Mouse (Mus musculus) liver, postnatal 0 days (tissue): Measurements from ENCODE around the gene Tcap. TPM values are rescaled to one million over a fixed set of nuclear protein-coding genes. Genes with fewer than 3 reads are reported as not detected.

ENCODE experiments used
- ATAC-seq: fragments of 200-750 bp; cut with Nextera tagmentation; 2 replicates; pipeline ENCODE4 v1.8.0; 2017; ENCODE audit warnings: mild to moderate bottlenecking, moderate library complexity
- DNase-seq: peaks from one replicate; pipeline ENCODE4 v3.0.0-alpha.2; 2016
- H3K27ac ChIP-seq: fragments of 300-500 bp; sonication (generic); 2 replicates; pipeline ENCODE4 v1.5.1; 2014; ENCODE audit warnings: antibody characterized with exemption, moderate library complexity, mild to moderate bottlenecking, low read depth
- H3K27me3 ChIP-seq: fragments of 300-500 bp; sonication (generic); 2 replicates; pipeline ENCODE4 v1.6.1; 2014; ENCODE audit warnings: low read length, control low read depth, mixed read lengths; ENCODE audit not compliant: insufficient read depth
- H3K36me3 ChIP-seq: fragments of 300-500 bp; sonication (generic); replicated peaks from 2 replicates; pipeline ENCODE4 v1.6.1; 2014; ENCODE audit warnings: mild to moderate bottlenecking, control low read depth, low read length, moderate library complexity, mixed read lengths; ENCODE audit not compliant: insufficient read depth
- H3K4me1 ChIP-seq: fragments of 300-500 bp; sonication (generic); 2 replicates; pipeline ENCODE4 v1.6.1; 2014; ENCODE audit warnings: antibody characterized with exemption, mild to moderate bottlenecking, control low read depth; ENCODE audit not compliant: insufficient read depth
- H3K4me2 ChIP-seq: fragments of 300-500 bp; sonication (generic); 2 replicates; pipeline ENCODE4 v1.6.1; 2014; ENCODE audit warnings: low read depth, mild to moderate bottlenecking, low read length, moderate library complexity, mixed read lengths
- H3K4me3 ChIP-seq: fragments of 300-500 bp; sonication (generic); 2 replicates; pipeline ENCODE4 v1.5.1; 2014; ENCODE audit warnings: low read depth, low read length
- H3K9ac ChIP-seq: fragments of 300-500 bp; sonication (generic); replicated peaks from 2 replicates; pipeline ENCODE4 v1.6.1; 2014; ENCODE audit warnings: mild to moderate bottlenecking, moderate library complexity
- H3K9me3 ChIP-seq: fragments of 300-500 bp; sonication (generic); 2 replicates; pipeline ENCODE4 v1.6.1; 2016; ENCODE audit warnings: mild to moderate bottlenecking, control low read depth, low read length, mixed read lengths
- CTCF ChIP-seq: sonication (generic); IDR thresholded peaks from 2 replicates; pipeline ENCODE4 v1.5.1; 2016; ENCODE audit warnings: antibody characterized with exemption, low read depth
- EP300 ChIP-seq: IDR thresholded peaks from 2 replicates; pipeline ENCODE4 v1.6.1; 2016; ENCODE audit warnings: antibody characterized with exemption, low read depth, mild to moderate bottlenecking
- WGBS: fragments of 180-500 bp; shearing (Covaris S2); extraction: QIAGEN DNeasy Blood & Tissue Kit; methylation state at CpG from one replicate; pipeline ENCODE4 v1.1.7; 2014; ENCODE audit not compliant: insufficient replicate concordance; 5-methylcytosine and 5-hydroxymethylcytosine counted together
- polyA plus RNA-seq: library from polyadenylated mRNA; unstranded; fragments of >200 nt; fragmentation: Nextera tagmentation; extraction: Ambion mirVana; gene quantifications from 2 replicates; pipeline ENCODE4 v1.2.1, GENCODE M21; 2015

Tcap gene
- polyA plus RNA-seq, 1 experiment from 2014 or later: 0.26 TPM

DNA sequence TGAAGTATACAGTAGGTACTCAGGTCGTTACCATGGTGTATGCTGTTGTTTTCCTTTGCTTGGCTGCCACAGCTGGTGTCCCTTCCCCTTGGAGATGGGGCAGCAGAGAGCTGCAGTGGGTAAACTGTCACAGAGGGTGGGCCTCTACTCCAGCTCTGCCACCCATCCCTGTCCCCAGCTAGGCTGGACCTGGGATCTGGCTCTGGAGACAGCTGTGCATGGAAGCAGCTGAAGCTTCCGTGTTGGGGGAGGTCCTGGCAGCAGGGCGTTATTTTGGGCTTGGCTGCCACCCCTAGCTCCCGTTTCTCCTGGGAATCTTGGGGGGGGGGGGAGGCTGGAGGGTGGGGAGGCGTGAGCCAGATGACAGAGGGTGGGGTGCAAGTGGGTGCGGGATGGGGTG is 34.7 kb downstream of the Tcap start:
- H3K27ac ChIP-seq: no peak overlapping the region
- 59% methylated on average over 6 of the region's 6 CpGs for WGBS
- no peaks in the 10 kb centered on the region; the same call in 1 of the 2 replicates for H3K4me1 ChIP-seq
- no peak overlapping the region for H3K4me3 ChIP-seq
- peaks cover 14% of the 10 kb centered on the region for H3K27me3 ChIP-seq
- no peak overlapping the region for H3K9ac ChIP-seq
- no peak overlapping the region for H3K4me2 ChIP-seq
- ATAC-seq (no peak), DNase-seq (no peak)
- TF ChIP-seq CTCF: no peak
- TF ChIP-seq EP300: no peak
- no peaks in the 10 kb centered on the region for H3K9me3 ChIP-seq
- H3K36me3 ChIP-seq: no peaks in the 10 kb centered on the region; the same call in 1 of the 2 replicates

DNA sequence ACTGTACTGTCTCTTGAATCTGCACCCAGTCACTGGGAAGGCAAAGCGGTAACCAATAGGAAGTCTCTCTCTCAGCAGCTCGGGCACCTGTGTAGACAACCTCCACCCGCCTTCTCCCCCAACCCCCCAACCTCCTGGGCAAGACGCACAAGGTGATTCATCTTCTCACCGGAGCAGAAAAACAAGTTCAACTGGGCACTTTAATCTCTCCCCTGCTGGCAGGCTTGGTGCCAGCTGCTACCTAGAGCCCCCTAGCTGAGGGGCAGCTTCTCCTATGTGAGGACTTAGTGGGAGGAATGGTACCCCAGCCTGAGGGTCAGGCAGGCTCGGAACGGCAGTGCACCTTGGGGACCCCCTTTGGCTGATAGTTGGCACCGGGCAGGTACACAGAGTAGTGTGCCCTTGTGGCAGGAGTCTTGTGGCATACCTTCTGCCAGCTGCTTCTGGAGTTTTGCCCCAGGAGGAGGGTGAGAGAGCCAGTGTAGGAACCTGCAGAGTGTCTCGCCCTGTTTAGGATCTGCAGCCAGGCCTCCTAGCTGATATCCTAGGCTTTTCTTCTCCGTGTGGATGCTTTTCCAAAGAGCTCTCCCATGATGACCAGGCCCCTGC is 35.4 kb downstream of the Tcap start:
- H3K9ac ChIP-seq: no peak overlapping the region
- no peaks in the 10 kb centered on the region; the same call in 1 of the 2 replicates for H3K36me3 ChIP-seq
- H3K9me3 ChIP-seq: no peaks in the 10 kb centered on the region
- ATAC-seq: no peak
- H3K4me3 ChIP-seq: no peak overlapping the region
- no peak for TF ChIP-seq CTCF
- H3K4me1 ChIP-seq: no peaks in the 10 kb centered on the region; the same call in 1 of the 2 replicates
- no peak for DNase-seq
- WGBS: 75% methylated on average over 10 of the region's 10 CpGs
- H3K27ac ChIP-seq: no peak overlapping the region
- no peak overlapping the region for H3K4me2 ChIP-seq
- peaks cover 6% of the 10 kb centered on the region; the same call in 1 of the 2 replicates for H3K27me3 ChIP-seq

DNA sequence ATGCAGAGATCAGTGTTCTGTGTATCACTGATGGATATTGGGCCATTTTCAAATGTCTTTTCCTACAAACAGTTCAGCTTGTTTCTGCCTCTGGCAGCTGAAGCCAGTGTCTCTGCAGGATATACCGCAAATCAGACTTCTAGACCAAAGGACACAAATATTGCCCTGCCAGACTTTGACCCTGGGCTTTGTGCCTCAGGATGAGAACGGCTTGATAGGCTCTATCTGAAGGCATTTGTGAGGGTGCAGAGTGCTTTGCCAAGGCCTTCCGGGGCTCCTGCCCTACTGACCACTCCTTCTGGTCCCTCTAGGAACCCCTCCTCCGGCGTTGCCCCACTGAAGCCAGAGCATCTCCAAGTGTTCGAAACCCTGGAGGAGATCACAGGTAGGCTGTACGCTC is 43.0 kb downstream of the Tcap start:
- DNase-seq (no peak), ATAC-seq (no peak)
- no peaks in the 10 kb centered on the region for H3K4me1 ChIP-seq
- H3K9me3 ChIP-seq: no peaks in the 10 kb centered on the region
- H3K27me3 ChIP-seq: no peaks in the 10 kb centered on the region
- no peak overlapping the region for H3K4me2 ChIP-seq
- no peak overlapping the region for H3K4me3 ChIP-seq
- 76% methylated on average over 7 of the region's 7 CpGs for WGBS
- TF ChIP-seq CTCF: no peak
- TF ChIP-seq EP300: no peak
- no peak overlapping the region for H3K9ac ChIP-seq
- no peak overlapping the region for H3K27ac ChIP-seq
- no peaks in the 10 kb centered on the region; the same call in 1 of the 2 replicates for H3K36me3 ChIP-seq

DNA sequence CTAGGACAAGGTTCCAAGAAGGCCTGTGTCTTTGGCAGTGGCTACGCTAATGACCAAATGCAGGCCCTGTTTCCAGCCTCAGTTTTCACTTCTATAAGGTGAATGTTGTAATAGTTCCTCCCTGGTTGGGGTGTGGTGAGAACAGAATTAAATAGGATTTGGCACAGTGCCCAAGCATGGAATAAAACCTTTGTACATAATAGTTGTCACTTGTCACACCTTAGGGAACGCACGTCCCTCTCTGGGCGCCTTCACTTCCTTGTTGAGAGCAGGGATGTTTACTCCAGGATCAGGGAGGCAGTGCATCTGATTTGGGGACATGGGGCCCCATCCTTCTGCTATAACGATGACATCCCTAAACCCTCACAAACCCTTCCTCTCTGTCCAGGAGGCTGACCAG is 44.8 kb downstream of the Tcap start:
- TF ChIP-seq EP300: no peak
- no peak for TF ChIP-seq CTCF
- H3K27me3 ChIP-seq: no peaks in the 10 kb centered on the region
- H3K27ac ChIP-seq: no peak overlapping the region
- H3K36me3 ChIP-seq: no peaks in the 10 kb centered on the region
- no peaks in the 10 kb centered on the region for H3K9me3 ChIP-seq
- no peak for ATAC-seq
- no peak overlapping the region for H3K4me2 ChIP-seq
- no peak for DNase-seq
- WGBS: 71% methylated on average over 5 of the region's 5 CpGs
- no peak overlapping the region for H3K9ac ChIP-seq
- no peaks in the 10 kb centered on the region for H3K4me1 ChIP-seq
- H3K4me3 ChIP-seq: no peak overlapping the region

DNA sequence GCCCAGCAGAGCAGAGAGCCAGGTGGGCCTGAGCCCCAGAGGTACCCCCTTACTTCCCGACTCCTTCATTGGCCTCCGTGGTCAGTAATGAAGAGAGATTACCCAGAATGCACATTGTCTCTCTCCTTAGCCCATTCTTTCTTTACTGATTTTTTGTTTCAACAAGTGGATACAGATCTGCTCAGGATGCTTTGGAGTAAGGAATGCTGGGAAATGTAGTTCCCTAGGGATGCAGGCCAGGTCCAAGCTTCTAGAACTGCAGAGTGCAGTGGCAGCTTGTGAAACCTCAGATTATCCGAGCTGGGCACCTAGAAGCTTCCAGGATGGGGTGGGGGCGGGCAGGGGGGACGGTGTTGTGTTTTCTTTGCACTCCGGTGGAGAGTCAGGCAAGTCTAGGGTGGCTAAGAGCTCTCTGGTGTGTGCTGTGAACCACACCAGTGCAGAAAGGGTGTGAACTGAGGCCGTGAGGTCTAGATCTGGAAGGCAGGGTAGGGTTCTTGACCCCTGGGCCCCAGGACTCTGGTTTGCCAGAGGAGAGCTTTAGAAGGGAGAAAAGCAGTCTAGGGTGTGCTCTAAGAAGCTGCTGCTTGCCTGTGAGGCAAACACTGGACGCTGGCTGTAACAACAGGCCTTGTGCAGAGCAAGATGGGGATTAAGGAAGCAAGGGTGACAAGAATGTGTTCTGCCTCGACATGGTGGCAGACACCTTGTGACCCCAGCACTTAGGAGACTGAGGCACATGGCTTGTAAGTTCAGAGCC is 48.3 kb downstream of the Tcap start:
- 63% methylated on average over 9 of the region's 9 CpGs for WGBS
- Histone ChIP-seq H3K4me2 (no peak overlapping the region), H3K9me3 (no peaks in the 10 kb centered on the region)

More for the DNA sequence above, 48.3 kb downstream of the Tcap start:
- ATAC-seq (no peak), DNase-seq (no peak)
- Histone ChIP-seq H3K27me3 (no peaks in the 10 kb centered on the region), H3K36me3 (no peaks in the 10 kb centered on the region), H3K4me3 (no peak overlapping the region), H3K4me1 (no peaks in the 10 kb centered on the region), H3K27ac (no peak overlapping the region), H3K9ac (no peak overlapping the region)
- no peak for TF ChIP-seq EP300
- no peak for TF ChIP-seq CTCF

Other genes starting within 250 kb of the Tcap start
- 4.9 and 6.3 TPM in 2 replicates for gene Fbxl20, start 233.4 kb upstream of the Tcap start, polyA plus RNA-seq
- 15.0 and 16.2 TPM in 2 replicates for gene Med1, start 190.5 kb upstream of the Tcap start, polyA plus RNA-seq
- 3.2 and 3.9 TPM in 2 replicates for gene Cdk12, start 180.8 kb upstream of the Tcap start, polyA plus RNA-seq
- not detected in 2 replicates for gene Neurod2, start 54.2 kb upstream of the Tcap start, polyA plus RNA-seq
- 5.4 and 6.6 TPM in 2 replicates for gene Ppp1r1b, start 35.4 kb upstream of the Tcap start, polyA plus RNA-seq
- gene Stard3, start 25.4 kb upstream of the Tcap start, polyA plus RNA-seq: 14.5 and 15.4 TPM in 2 replicates
- not detected in 2 replicates for gene Pnmt, start 2.6 kb downstream of the Tcap start, polyA plus RNA-seq
- 2.5 and 3.0 TPM in 2 replicates for gene Pgap3, start 16.7 kb downstream of the Tcap start, polyA plus RNA-seq
- 1.0 and 1.2 TPM in 2 replicates for gene Erbb2, start 28.7 kb downstream of the Tcap start, polyA plus RNA-seq
- gene Mien1, start 55.2 kb downstream of the Tcap start, polyA plus RNA-seq: 83.8 and 89.4 TPM in 2 replicates
- gene Grb7, start 62.6 kb downstream of the Tcap start, polyA plus RNA-seq: 31.4 and 37.2 TPM in 2 replicates
- gene Ikzf3, start 162.2 kb downstream of the Tcap start, polyA plus RNA-seq: 1.2 and 1.3 TPM in 2 replicates
- gene Zpbp2, start 167.3 kb downstream of the Tcap start, polyA plus RNA-seq: 0.65 and 1.1 TPM in 2 replicates
- gene Ormdl3, start 203.6 kb downstream of the Tcap start, polyA plus RNA-seq: 39.3 and 42.0 TPM in 2 replicates
- gene Lrrc3c, start 214.5 kb downstream of the Tcap start, polyA plus RNA-seq: not detected in 2 replicates
- gene Gm12355, start 241.8 kb downstream of the Tcap start, polyA plus RNA-seq: 0.33 and 0.39 TPM in 2 replicates
- not detected in 2 replicates for gene Gsdma3, start 242.5 kb downstream of the Tcap start, polyA plus RNA-seq